Mouse (Mus musculus): ENCODE data around the gene Maml3. TPM values are rescaled to one million over a fixed set of nuclear protein-coding genes. Genes with fewer than 3 reads are reported as not detected.

The Maml3 gene
- polyA plus RNA-seq, 1 experiment from 2014 or later = 8.6 TPM

- Histone ChIP-seq H3K9ac (0 out of 2 replicates have a peak overlapping the region, but pooled peaks have one; percentile 64), H3K4me3 (no peak overlapping the region), H3K36me3 (no peaks in the 10 kb centered on the region), H3K27me3 (no peaks in the 10 kb centered on the region), H3K27ac (replicated peaks) (peak overlapping the region; percentile 92), H3K4me2 (0 out of 2 replicates have a peak overlapping the region, but pooled peaks have one; percentile 5), H3K9me3 (no peaks in the 10 kb centered on the region), H3K4me1 (replicated peaks) (peaks cover 56% of the 10 kb centered on the region)
- peak; percentile 52; the same call in 1 of the 2 replicates for ATAC-seq (ENCODE audit: low read depth)
- 51% methylated on average over 9 of the region's 9 CpGs for WGBS
These were observed 141.6 kb downstream of the Maml3 start for GRCm38 (mm10) chr3:51963151-51963791.

- no peaks in the 10 kb centered on the region for H3K36me3 ChIP-seq
- H3K4me2 ChIP-seq = no peak overlapping the region
- H3K9me3 ChIP-seq = no peaks in the 10 kb centered on the region
- no peak overlapping the region for H3K27ac ChIP-seq (replicated peaks)
- no peak overlapping the region for H3K4me3 ChIP-seq
- H3K4me1 ChIP-seq (replicated peaks) = peaks cover 38% of the 10 kb centered on the region
- no peak for ATAC-seq (ENCODE audit: low read depth)
- 94% methylated on average over 2 of the region's 2 CpGs for WGBS
- H3K27me3 ChIP-seq = no peaks in the 10 kb centered on the region
- H3K9ac ChIP-seq = no peak overlapping the region
These were observed 146.1 kb downstream of the Maml3 start for GRCm38 (mm10) chr3:51958751-51959150.

- 64% methylated on average over 4 of the region's 4 CpGs for WGBS
- H3K27ac ChIP-seq (replicated peaks) = peak overlapping the region; percentile 70
These were observed 150.4 kb downstream of the Maml3 start for GRCm38 (mm10) chr3:51954441-51954840.

GRCm38 (mm10) chr3:51953927-51954326 is 150.9 kb downstream of the Maml3 start:
- H3K27me3 ChIP-seq = no peaks in the 10 kb centered on the region
- no peak overlapping the region for H3K4me3 ChIP-seq
- no peak overlapping the region for H3K9ac ChIP-seq
- WGBS = 45% methylated on average over 11 of the region's 11 CpGs
- no peaks in the 10 kb centered on the region for H3K9me3 ChIP-seq
- peaks cover 27% of the 10 kb centered on the region for H3K4me1 ChIP-seq (replicated peaks)
- H3K36me3 ChIP-seq = no peaks in the 10 kb centered on the region
- peak overlapping the region; percentile 19 for H3K4me2 ChIP-seq
- peak overlapping the region; percentile 70 for H3K27ac ChIP-seq (replicated peaks)
- ATAC-seq (ENCODE audit: low read depth) = no peak

More at GRCm38 (mm10) chr3:51954441-51954840, 150.4 kb downstream of the Maml3 start:
- ATAC-seq (ENCODE audit: low read depth) = no peak
- peaks cover 27% of the 10 kb centered on the region for H3K4me1 ChIP-seq (replicated peaks)
- H3K4me2 ChIP-seq = peak overlapping the region; percentile 19; the same call in 1 of the 2 replicates
- no peaks in the 10 kb centered on the region for H3K27me3 ChIP-seq
- H3K4me3 ChIP-seq = no peak overlapping the region
- H3K9ac ChIP-seq = no peak overlapping the region; the same call in 1 of the 2 replicates
- no peaks in the 10 kb centered on the region for H3K9me3 ChIP-seq
- H3K36me3 ChIP-seq = no peaks in the 10 kb centered on the region

- H3K4me1 ChIP-seq (replicated peaks) = peaks cover 27% of the 10 kb centered on the region
- H3K9ac ChIP-seq = peak overlapping the region; percentile 41; the same call in 1 of the 2 replicates
- 0 out of 2 replicates have a peak overlapping the region, but pooled peaks have one; percentile 15 for H3K4me2 ChIP-seq
- H3K9me3 ChIP-seq = no peaks in the 10 kb centered on the region
- ATAC-seq (ENCODE audit: low read depth) = no peak
- no peak overlapping the region for H3K4me3 ChIP-seq
- H3K27ac ChIP-seq (replicated peaks) = peak overlapping the region; percentile 50
- H3K36me3 ChIP-seq = no peaks in the 10 kb centered on the region
- 74% methylated on average over 33 of the region's 33 CpGs for WGBS
- H3K27me3 ChIP-seq = no peaks in the 10 kb centered on the region
These were observed 151.9 kb downstream of the Maml3 start for GRCm38 (mm10) chr3:51952728-51953623.

GRCm38 (mm10) chr3:51952267-51952666 is 152.6 kb downstream of the Maml3 start:
- Histone ChIP-seq H3K4me1 (replicated peaks) (peaks cover 27% of the 10 kb centered on the region), H3K36me3 (no peaks in the 10 kb centered on the region), H3K4me2 (no peak overlapping the region), H3K9ac (no peak overlapping the region), H3K27ac (replicated peaks) (no peak overlapping the region; the same call in 1 of the 2 replicates), H3K9me3 (no peaks in the 10 kb centered on the region), H3K27me3 (no peaks in the 10 kb centered on the region), H3K4me3 (no peak overlapping the region)
- no peak for ATAC-seq (ENCODE audit: low read depth)
- WGBS = 85% methylated on average over 9 of the region's 9 CpGs

GRCm38 (mm10) chr3:51949651-51950050 is 155.2 kb downstream of the Maml3 start:
- Histone ChIP-seq H3K9ac (no peak overlapping the region), H3K4me3 (no peak overlapping the region), H3K36me3 (no peaks in the 10 kb centered on the region), H3K4me2 (no peak overlapping the region), H3K9me3 (no peaks in the 10 kb centered on the region), H3K4me1 (replicated peaks) (peaks cover 24% of the 10 kb centered on the region), H3K27me3 (no peaks in the 10 kb centered on the region), H3K27ac (replicated peaks) (no peak overlapping the region)
- 85% methylated on average over 8 of the region's 8 CpGs for WGBS
- ATAC-seq (ENCODE audit: low read depth) = no peak

GRCm38 (mm10) chr3:51947168-51947567 is 157.7 kb downstream of the Maml3 start:
- no peaks in the 10 kb centered on the region for H3K27me3 ChIP-seq
- H3K4me1 ChIP-seq (replicated peaks) = peaks cover 3% of the 10 kb centered on the region; the same call in 1 of the 2 replicates
- no peak overlapping the region for H3K4me2 ChIP-seq
- WGBS = 78% methylated on average over 3 of the region's 3 CpGs
- H3K4me3 ChIP-seq = no peak overlapping the region
- no peak for ATAC-seq (ENCODE audit: low read depth)
- no peaks in the 10 kb centered on the region for H3K36me3 ChIP-seq
- H3K27ac ChIP-seq (replicated peaks) = 0 out of 2 replicates have a peak overlapping the region, but pooled peaks have one; percentile 2
- no peak overlapping the region for H3K9ac ChIP-seq
- H3K9me3 ChIP-seq = no peaks in the 10 kb centered on the region

- Histone ChIP-seq H3K36me3 (no peaks in the 10 kb centered on the region), H3K4me3 (no peak overlapping the region), H3K27ac (replicated peaks) (0 out of 2 replicates have a peak overlapping the region, but pooled peaks have one; percentile 4), H3K9me3 (no peaks in the 10 kb centered on the region), H3K4me2 (no peak overlapping the region), H3K4me1 (replicated peaks) (peaks cover 11% of the 10 kb centered on the region; the same call in 1 of the 2 replicates), H3K9ac (no peak overlapping the region), H3K27me3 (no peaks in the 10 kb centered on the region)
- ATAC-seq (ENCODE audit: low read depth) = no peak
- WGBS = 63% methylated on average over 8 of the region's 8 CpGs
These were observed 161.2 kb downstream of the Maml3 start for GRCm38 (mm10) chr3:51943642-51944041.

GRCm38 (mm10) chr3:51941781-51942180 is 163.1 kb downstream of the Maml3 start:
- H3K27me3 ChIP-seq = no peaks in the 10 kb centered on the region
- no peak overlapping the region for H3K27ac ChIP-seq (replicated peaks)
- H3K9me3 ChIP-seq = no peaks in the 10 kb centered on the region
- no peak for ATAC-seq (ENCODE audit: low read depth)
- H3K4me1 ChIP-seq (replicated peaks) = peaks cover 11% of the 10 kb centered on the region; the same call in 1 of the 2 replicates
- no peaks in the 10 kb centered on the region for H3K36me3 ChIP-seq
- 69% methylated on average over 8 of the region's 8 CpGs for WGBS
- H3K4me3 ChIP-seq = no peak overlapping the region
- no peak overlapping the region for H3K4me2 ChIP-seq
- no peak overlapping the region for H3K9ac ChIP-seq

- H3K36me3 ChIP-seq = no peaks in the 10 kb centered on the region
- no peak overlapping the region for H3K4me2 ChIP-seq
- H3K9me3 ChIP-seq = no peaks in the 10 kb centered on the region
- H3K27ac ChIP-seq (replicated peaks) = no peak overlapping the region
- no peak overlapping the region for H3K9ac ChIP-seq
- WGBS = 84% methylated on average over 7 of the region's 7 CpGs
- peaks cover 8% of the 10 kb centered on the region; the same call in 1 of the 2 replicates for H3K4me1 ChIP-seq (replicated peaks)
- ATAC-seq (ENCODE audit: low read depth) = no peak
- no peak overlapping the region for H3K4me3 ChIP-seq
- no peaks in the 10 kb centered on the region for H3K27me3 ChIP-seq
These were observed 165.0 kb downstream of the Maml3 start for GRCm38 (mm10) chr3:51939864-51940263.

- Histone ChIP-seq H3K36me3 (no peaks in the 10 kb centered on the region), H3K4me1 (replicated peaks) (peaks cover 8% of the 10 kb centered on the region; the same call in 1 of the 2 replicates), H3K27me3 (no peaks in the 10 kb centered on the region), H3K4me2 (no peak overlapping the region), H3K9me3 (no peaks in the 10 kb centered on the region), H3K27ac (replicated peaks) (no peak overlapping the region), H3K4me3 (no peak overlapping the region), H3K9ac (no peak overlapping the region)
- no peak for ATAC-seq (ENCODE audit: low read depth)
- WGBS = 89% methylated on average over 5 of the region's 5 CpGs
These were observed 165.8 kb downstream of the Maml3 start for GRCm38 (mm10) chr3:51939054-51939453.
